Mouse (Mus musculus) c-Kit-positive CD71-positive TER-119-positive erythroid progenitor cells, embryonic 14.5 days (primary cell): ENCODE measurements around the gene Neil3.

Source experiments
- DNase-seq: peaks from one replicate; pipeline ENCODE4 v3.0.0-alpha.2; 2013; ENCODE audit warnings: low spot score

Neil3 gene

GRCm38 (mm10) chr8:53638495-53639171, at the start of gene Neil3:
Gene Neil3 (minus strand): TSS chr8:53639065.
- DNase-seq: peak; percentile 87

GRCm38 (mm10) chr8:53680846-53681245, 42.0 kb upstream of the Neil3 start:
- no peak for DNase-seq

GRCm38 (mm10) chr8:53663946-53664345, 25.1 kb upstream of the Neil3 start:
- peak; percentile 50 for DNase-seq

GRCm38 (mm10) chr8:53661436-53661835, 22.6 kb upstream of the Neil3 start:
- no peak for DNase-seq

GRCm38 (mm10) chr8:53630618-53631017, 8.2 kb downstream of the Neil3 start:
- no peak for DNase-seq

- no peak for DNase-seq
Observed at GRCm38 (mm10) chr8:53628864-53629415, 9.9 kb downstream of the Neil3 start.

GRCm38 (mm10) chr8:53623425-53623824, 15.4 kb downstream of the Neil3 start:
- DNase-seq: no peak

GRCm38 (mm10) chr8:53619196-53619595, 19.7 kb downstream of the Neil3 start:
- DNase-seq: no peak

- no peak for DNase-seq
Observed at GRCm38 (mm10) chr8:53614288-53614646, 24.6 kb downstream of the Neil3 start.

GRCm38 (mm10) chr8:53613577-53614287, 25.1 kb downstream of the Neil3 start:
- no peak for DNase-seq

- no peak for DNase-seq
Observed at GRCm38 (mm10) chr8:53612297-53612696, 26.6 kb downstream of the Neil3 start.

GRCm38 (mm10) chr8:53607040-53607439, 31.8 kb downstream of the Neil3 start:
- peak; percentile 38 for DNase-seq

- no peak for DNase-seq
Observed at GRCm38 (mm10) chr8:53604906-53605305, 34.0 kb downstream of the Neil3 start.

GRCm38 (mm10) chr8:53603672-53604071, 35.2 kb downstream of the Neil3 start:
- no peak for DNase-seq

GRCm38 (mm10) chr8:53600826-53601225, 38.0 kb downstream of the Neil3 start:
- DNase-seq: no peak

- DNase-seq: no peak
Observed at GRCm38 (mm10) chr8:53600025-53600811, 38.6 kb downstream of the Neil3 start.

- DNase-seq: no peak
Observed at GRCm38 (mm10) chr8:53598101-53598500, 40.8 kb downstream of the Neil3 start.

GRCm38 (mm10) chr8:53591777-53592176, 47.1 kb downstream of the Neil3 start:
- DNase-seq: no peak

GRCm38 (mm10) chr8:53573600-53573999, 65.3 kb downstream of the Neil3 start:
- DNase-seq: no peak

- DNase-seq: no peak
Observed at GRCm38 (mm10) chr8:53566223-53566622, 72.6 kb downstream of the Neil3 start.

- no peak for DNase-seq
Observed at GRCm38 (mm10) chr8:53562441-53563040, 76.3 kb downstream of the Neil3 start.

- DNase-seq: no peak
Observed at GRCm38 (mm10) chr8:53539585-53539984, 99.3 kb downstream of the Neil3 start.
